Mouse (Mus musculus) naive thymus-derived CD4-positive, alpha-beta T cell, adult 2 months (primary cell): ENCODE results near the gene Mtfr1l.
A peak's percentile ranks its signal among the peaks of the same experiment; 100 is the strongest.

Source experiments
- DNase-seq: peaks from one replicate; pipeline ENCODE4 v3.0.0-alpha.2; 2011; ENCODE audit warnings: low read depth

Mtfr1l gene

DNA sequence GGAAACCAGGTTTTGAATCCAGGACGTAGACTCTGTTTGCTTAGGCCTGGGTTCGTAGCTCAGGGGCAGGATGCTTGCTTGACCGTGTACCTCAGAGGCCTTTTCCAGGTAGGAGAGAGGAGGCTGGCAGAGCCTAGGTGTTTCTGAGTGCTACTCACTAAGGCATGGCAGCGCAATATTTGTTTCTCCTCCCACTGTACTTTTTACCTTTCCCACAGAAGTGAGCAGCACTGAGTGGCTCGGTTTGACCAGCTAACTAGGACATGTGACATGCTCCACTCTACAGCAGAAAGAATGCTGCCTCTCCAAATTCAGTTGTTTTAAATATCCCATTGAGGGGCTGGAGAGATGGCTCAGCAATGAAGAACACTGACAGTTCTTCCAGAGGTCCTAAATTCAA is 47.0 kb downstream of the Mtfr1l start:
- DNase-seq: no peak

DNA sequence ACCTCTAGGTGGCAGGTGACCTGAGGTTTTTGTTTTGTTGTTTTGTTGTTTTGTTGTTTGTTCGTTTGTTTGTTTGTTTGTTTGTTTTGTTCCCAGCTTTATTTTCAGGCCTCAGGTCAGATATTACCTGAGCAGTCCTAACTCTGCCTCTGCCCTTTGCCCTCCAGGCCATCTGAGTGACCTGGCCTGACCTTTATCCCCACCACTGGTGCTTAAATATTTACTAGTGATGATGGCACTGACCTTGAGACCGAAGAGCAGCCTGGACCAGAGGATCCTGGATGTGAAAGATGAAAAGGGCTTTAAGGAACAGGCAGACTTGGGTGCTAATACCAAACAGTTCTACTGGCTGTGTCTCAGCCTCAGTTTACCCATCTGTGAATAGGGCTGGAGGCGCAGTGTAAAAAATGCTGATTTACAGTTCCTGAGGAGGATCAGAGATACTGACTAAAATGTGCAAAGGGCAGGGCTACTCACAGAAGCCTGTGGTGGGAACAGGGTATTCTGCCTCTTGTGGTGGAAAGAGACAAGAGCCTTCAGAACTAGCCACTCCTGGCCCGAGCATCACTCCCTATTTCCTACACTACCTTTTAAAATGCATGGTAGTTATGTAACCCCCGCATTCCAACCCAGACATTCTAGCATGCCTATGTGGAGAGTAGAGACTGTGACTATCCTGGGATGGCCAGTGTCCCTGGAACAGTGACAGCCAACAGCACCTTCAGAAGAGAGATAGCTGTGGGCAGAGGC is 49.9 kb downstream of the Mtfr1l start:
- DNase-seq: no peak

DNA sequence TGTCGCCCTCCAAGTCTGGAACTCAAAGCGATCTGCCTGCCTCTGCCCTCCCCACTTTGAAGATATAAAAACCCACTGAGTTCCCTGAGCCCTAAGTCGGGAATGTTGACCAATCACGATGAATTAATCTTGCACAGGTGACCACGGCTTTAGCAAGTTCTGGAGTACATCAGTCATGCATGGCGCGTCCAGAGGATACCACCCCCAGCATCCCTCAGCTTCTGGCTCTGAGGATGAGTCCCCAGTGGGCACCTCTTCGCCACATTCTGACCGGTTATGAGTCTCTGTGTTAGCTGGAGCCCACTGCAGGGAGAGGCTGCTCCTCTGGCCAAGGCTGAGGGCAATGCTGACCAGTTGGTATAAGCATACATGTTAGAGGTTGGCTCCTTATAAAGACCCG is 51.0 kb downstream of the Mtfr1l start:
- no peak for DNase-seq

DNA sequence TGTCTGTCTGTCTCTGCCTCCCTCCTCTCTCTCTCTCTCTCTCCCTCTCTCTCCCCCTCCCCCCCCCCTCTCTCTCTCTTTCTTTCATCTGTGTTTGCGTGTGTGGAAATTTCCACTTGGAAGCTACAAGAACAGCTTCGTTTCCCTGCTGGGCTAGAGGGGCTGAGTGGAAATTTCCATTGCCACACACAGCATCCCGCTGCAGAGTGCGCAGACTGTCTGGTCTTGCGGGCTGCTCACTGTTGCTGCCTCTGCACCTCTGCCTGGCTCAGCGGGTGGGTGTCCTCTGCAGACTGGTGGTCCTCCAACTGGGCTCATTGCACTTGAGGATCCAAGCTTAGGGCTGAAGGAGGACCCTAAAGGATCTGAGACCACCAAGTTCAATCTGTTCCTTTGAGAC is 51.5 kb downstream of the Mtfr1l start:
- DNase-seq: no peak

DNA sequence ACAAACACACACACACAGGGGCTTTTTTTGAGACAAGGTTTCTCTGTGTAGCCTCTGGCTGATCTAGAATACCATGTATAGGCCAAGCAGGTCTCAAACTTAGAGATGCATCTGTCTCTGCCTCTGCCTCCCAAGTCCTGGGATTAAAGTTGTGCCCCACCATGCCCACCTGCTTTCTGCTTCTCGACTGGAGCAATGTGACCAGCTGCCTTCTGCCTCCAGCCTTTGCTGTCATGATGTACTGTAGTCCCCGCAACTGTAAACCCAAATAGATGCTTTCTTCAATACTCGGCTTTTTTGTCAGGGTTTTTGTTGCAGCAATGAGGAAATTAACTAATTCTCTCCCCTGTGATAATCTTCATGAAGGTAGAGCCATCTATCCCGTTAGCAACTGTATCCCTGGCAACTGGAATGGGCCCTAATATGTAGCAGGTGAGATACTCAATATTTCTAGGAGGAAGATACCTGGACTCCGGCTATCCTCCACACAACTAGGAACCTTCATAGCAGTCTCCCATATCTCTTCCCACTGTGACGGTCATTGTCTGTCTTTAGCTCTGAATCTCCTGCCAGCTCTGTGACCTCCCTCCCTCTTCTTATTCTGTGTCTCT is 52.0 kb downstream of the Mtfr1l start:
- DNase-seq: no peak

DNA sequence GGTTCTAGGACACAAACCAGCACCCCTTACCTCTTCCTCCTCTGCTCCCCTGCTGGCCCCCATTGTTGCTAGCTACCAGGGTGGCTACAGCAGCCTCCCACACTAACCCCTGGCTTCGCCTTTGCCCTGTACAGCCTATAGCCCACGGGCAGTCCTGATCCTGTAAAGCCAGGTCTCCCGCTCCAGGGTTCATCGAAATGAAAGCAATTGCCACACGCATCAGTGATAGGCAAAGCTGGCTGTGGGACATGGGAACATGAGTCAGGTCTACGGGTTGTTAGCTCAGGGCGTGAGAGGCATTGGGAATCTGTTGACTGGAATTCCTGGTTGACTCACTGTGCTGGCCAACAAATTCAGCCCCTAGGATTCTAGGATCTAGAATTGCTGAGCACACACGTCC is 52.7 kb downstream of the Mtfr1l start:
- DNase-seq: no peak

DNA sequence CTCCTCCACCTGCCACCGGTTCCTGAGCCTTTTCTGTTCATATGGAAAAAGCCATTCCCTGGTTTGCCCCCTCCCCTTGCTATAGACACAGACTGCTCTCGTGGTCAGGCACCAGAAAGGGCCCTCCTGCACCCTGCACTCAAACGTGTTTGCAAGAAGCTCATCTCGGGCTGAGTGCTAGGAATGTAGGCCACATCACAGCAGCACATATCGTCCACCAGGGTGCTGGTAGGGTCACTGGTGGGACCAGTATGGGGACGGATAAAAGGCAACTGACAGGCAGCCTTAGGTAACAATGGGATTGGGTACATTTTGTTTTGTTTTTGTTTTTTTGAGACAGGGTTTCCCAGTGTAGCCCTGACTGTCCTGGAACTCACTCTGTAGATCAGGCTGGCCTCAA is 53.9 kb downstream of the Mtfr1l start:
- DNase-seq: no peak

DNA sequence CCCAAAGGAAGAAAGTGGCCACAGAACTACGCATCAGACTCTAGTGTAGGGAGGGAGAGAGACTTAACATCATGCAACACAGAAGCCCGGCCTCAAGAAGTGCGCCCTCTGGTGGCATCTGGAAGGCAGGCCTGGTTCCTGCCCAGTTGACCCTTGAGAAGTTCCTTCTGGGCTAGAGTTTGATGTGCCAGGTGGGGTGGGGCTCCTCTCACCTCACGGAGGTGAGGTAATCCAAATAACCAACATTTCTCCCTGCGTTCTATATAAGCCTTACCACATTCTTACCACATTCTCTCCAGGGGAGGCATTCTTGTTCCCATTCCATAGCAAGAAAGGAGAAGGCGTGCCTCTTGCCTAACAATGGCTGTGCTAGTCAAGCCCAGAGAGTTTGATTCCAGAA is 54.3 kb downstream of the Mtfr1l start:
- DNase-seq: peak; percentile 88

DNA sequence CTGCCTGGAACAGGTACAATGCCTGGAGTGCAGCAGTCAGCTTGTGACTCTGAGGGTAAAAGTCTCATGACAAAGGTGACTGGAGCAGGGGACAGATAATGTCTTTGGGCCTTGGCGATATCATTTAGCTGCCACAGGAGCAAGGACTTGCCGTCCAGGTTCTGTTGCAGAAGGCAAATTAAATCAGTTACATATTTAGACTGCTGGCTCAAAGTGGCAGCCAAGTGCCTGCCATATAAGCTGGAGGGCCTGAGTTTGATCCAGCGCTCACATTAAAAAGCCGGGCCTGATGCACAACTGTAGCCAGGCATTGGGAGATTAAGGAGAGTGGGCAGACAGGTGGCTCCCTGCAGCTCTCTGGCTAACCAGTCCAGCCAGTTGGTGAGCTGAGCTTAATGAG is 55.3 kb downstream of the Mtfr1l start:
- no peak for DNase-seq

- peak; percentile 96 for DNase-seq
Observed at GRCm38 (mm10) chr4:134478031-134478430, 57.2 kb downstream of the Mtfr1l start.

- DNase-seq: no peak
Observed at GRCm38 (mm10) chr4:134476899-134477298, 58.3 kb downstream of the Mtfr1l start.
